ENCODE assay signal across 17 mouse cellular contexts in the genomic region with DNA sequence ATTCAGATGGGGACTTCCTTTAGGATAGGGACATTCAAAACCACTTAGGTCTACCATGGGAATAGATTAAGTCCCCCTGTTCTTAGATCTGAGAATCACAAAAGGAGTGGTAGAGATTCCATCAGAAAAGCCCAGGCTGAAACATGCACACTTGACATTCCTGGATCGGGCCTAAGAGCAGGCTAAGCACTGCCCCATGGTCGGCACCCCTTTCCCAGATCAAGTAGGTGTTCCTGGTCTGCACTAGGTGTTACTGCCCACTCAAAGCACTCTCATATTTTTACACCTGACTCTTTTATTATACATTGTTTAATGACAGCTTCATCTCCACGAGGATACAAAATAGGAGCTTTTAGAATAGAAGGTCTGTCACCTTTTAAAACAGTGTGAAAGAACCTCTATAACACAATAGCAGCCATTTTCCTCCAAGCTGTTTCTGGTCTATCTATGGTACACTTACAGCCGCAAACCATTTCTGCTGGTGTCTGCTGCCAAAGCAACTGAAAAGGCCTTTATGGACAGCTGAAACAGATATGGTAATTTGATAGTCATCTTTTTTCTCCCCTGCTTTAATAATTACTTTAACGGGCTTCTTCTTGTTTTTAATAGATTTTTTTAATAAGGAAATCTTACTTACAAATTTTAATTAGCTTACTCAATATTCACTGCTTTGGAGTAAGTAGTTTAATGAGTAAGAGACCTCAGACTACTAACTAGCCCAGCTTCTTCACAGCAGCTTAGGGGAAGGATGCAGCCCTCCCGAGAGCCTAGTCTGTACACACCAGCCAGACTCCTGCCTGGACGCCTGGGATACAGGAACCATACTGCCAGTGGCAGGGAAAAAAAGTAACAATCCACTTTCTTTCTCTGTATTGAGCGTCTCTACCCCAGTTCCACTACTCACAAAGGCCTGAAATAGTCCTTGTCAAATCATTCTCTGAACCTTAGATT.
DNase-seq lines count a peak whose midpoint lies in the region; ATAC-seq lines count a peak whose summit lies in the region.
"Had no signal": no experiment of that assay in that cellular context is flagged by ENCODE, and none has a peak within 500 bp of the region (broad histone marks: within the 10 kb centered on the region; RNA-seq: fewer than 3 reads in every experiment).

No protein-coding gene starts in this region.

- H3K4me2 ChIP-seq in embryonic facial prominence, embryonic 14.5 days (ENCODE audit: low read depth, low read length), result no peak overlapping the region
- H3K4me2 ChIP-seq in limb, embryonic 12.5 days, result no peak overlapping the region
- H3K4me2 ChIP-seq in forebrain, embryonic 12.5 days, result no peak overlapping the region
- no peak overlapping the region for H3K4me2 ChIP-seq in intestine, embryonic 15.5 days (replicated peaks)
- H3K4me2 ChIP-seq: heart, embryonic 15.5 days; liver, embryonic 13.5 days had no signal

- ATAC-seq in embryonic facial prominence, embryonic 14.5 days (ENCODE audit: low read depth), result 0 out of 2 replicates have a peak, but pooled peaks have one; percentile 44
- ATAC-seq in limb, embryonic 12.5 days (ENCODE audit: insufficient number of reproducible peaks, insufficient read depth, low FRiP score, low TSS enrichment, low read depth), result no peak
- ATAC-seq in forebrain, embryonic 12.5 days (ENCODE audit: low FRiP score), result no peak
- ATAC-seq in intestine, embryonic 15.5 days, result no peak
- ATAC-seq: CD4-positive, CD25-positive, alpha-beta regulatory T cell, adult 4 months had no signal

- H3K4me3 ChIP-seq in embryonic facial prominence, embryonic 14.5 days (ENCODE audit: low read depth, low read length), result no peak overlapping the region
- no peak overlapping the region for H3K4me3 ChIP-seq in embryonic facial prominence, embryonic 10.5 days
- no peak overlapping the region for H3K4me3 ChIP-seq in limb, embryonic 12.5 days (replicated peaks)
- no peak overlapping the region for H3K4me3 ChIP-seq in limb, embryonic 10.5 days
- H3K4me3 ChIP-seq in forebrain, embryonic 12.5 days (replicated peaks), result no peak overlapping the region
- H3K4me3 ChIP-seq in intestine, embryonic 15.5 days (replicated peaks), result no peak overlapping the region
- H3K4me3 ChIP-seq: heart, embryonic 15.5 days; liver, embryonic 13.5 days; myocyte had no signal

- H3K9ac ChIP-seq in embryonic facial prominence, embryonic 14.5 days (ENCODE audit: low read depth, low read length), result no peak overlapping the region
- H3K9ac ChIP-seq in limb, embryonic 12.5 days (replicated peaks), result no peak overlapping the region
- H3K9ac ChIP-seq in forebrain, embryonic 12.5 days, result no peak overlapping the region
- no peak overlapping the region for H3K9ac ChIP-seq in intestine, embryonic 15.5 days
- H3K9ac ChIP-seq: heart, embryonic 15.5 days; liver, embryonic 13.5 days had no signal

- no peaks in the 10 kb centered on the region for H3K36me3 ChIP-seq in embryonic facial prominence, embryonic 14.5 days (ENCODE audit: control insufficient read depth, insufficient read depth, low read length)
- H3K36me3 ChIP-seq in embryonic facial prominence, embryonic 10.5 days (replicated peaks), result peaks cover 15% of the 10 kb centered on the region; the same call in 1 of the 2 replicates
- H3K36me3 ChIP-seq in limb, embryonic 12.5 days, result no peaks in the 10 kb centered on the region
- peaks cover 9% of the 10 kb centered on the region for H3K36me3 ChIP-seq in limb, embryonic 10.5 days
- H3K36me3 ChIP-seq in forebrain, embryonic 12.5 days (replicated peaks), result no peaks in the 10 kb centered on the region
- no peaks in the 10 kb centered on the region for H3K36me3 ChIP-seq in intestine, embryonic 15.5 days
- H3K36me3 ChIP-seq: G1E; heart, embryonic 15.5 days; liver, embryonic 13.5 days had no signal

- WGBS in embryonic facial prominence, embryonic 14.5 days, result 63% methylated on average over 8 of the region's 8 CpGs
- WGBS in embryonic facial prominence, embryonic 10.5 days, result 76% methylated on average over 8 of the region's 8 CpGs
- 63% methylated on average over 8 of the region's 8 CpGs for WGBS in limb, embryonic 12.5 days
- 85% methylated on average over 8 of the region's 8 CpGs for WGBS in limb, embryonic 10.5 days
- 34% methylated on average over 8 of the region's 8 CpGs for WGBS in forebrain, embryonic 12.5 days
- WGBS in intestine, embryonic 15.5 days, result 78% methylated on average over 8 of the region's 8 CpGs

- no peaks in the 10 kb centered on the region for H3K27me3 ChIP-seq in embryonic facial prominence, embryonic 14.5 days (replicated peaks; ENCODE audit: control insufficient read depth, insufficient read depth, low read length)
- H3K27me3 ChIP-seq in embryonic facial prominence, embryonic 10.5 days (replicated peaks; ENCODE audit: low read depth, poor library complexity, severe bottlenecking), result no peaks in the 10 kb centered on the region
- H3K27me3 ChIP-seq in limb, embryonic 12.5 days, result no peaks in the 10 kb centered on the region
- H3K27me3 ChIP-seq in limb, embryonic 10.5 days (ENCODE audit: low read depth, poor library complexity, severe bottlenecking), result no peaks in the 10 kb centered on the region
- 0 out of 2 replicates have a peak, but pooled peaks cover 3% of the 10 kb centered on the region for H3K27me3 ChIP-seq in forebrain, embryonic 12.5 days
- H3K27me3 ChIP-seq in intestine, embryonic 15.5 days (replicated peaks), result no peaks in the 10 kb centered on the region
- H3K27me3 ChIP-seq: heart, embryonic 15.5 days; liver, embryonic 13.5 days had no signal

- H3K9me3 ChIP-seq in embryonic facial prominence, embryonic 14.5 days (ENCODE audit: control insufficient read depth, low read length), result no peaks in the 10 kb centered on the region
- H3K9me3 ChIP-seq in embryonic facial prominence, embryonic 10.5 days, result no peaks in the 10 kb centered on the region
- H3K9me3 ChIP-seq in limb, embryonic 12.5 days, result no peaks in the 10 kb centered on the region
- no peaks in the 10 kb centered on the region for H3K9me3 ChIP-seq in limb, embryonic 10.5 days (replicated peaks)
- no peaks in the 10 kb centered on the region for H3K9me3 ChIP-seq in forebrain, embryonic 12.5 days
- no peaks in the 10 kb centered on the region for H3K9me3 ChIP-seq in intestine, embryonic 15.5 days
- H3K9me3 ChIP-seq: G1E; heart, embryonic 15.5 days; liver, embryonic 13.5 days had no signal

- H3K27ac ChIP-seq in embryonic facial prominence, embryonic 14.5 days (replicated peaks; ENCODE audit: low read depth, low read length), result no peak overlapping the region
- H3K27ac ChIP-seq in embryonic facial prominence, embryonic 10.5 days (replicated peaks), result no peak overlapping the region
- 0 out of 2 replicates have a peak overlapping the region, but pooled peaks have one; percentile 2 for H3K27ac ChIP-seq in limb, embryonic 12.5 days
- no peak overlapping the region for H3K27ac ChIP-seq in limb, embryonic 10.5 days
- H3K27ac ChIP-seq in forebrain, embryonic 12.5 days, result peak overlapping the region; percentile 63
- no peak overlapping the region for H3K27ac ChIP-seq in intestine, embryonic 15.5 days
- H3K27ac ChIP-seq: heart, embryonic 15.5 days; liver, embryonic 13.5 days had no signal

- DNase-seq in embryonic facial prominence, embryonic 14.5 days (ENCODE audit: low spot score), result no peak
- no peak for DNase-seq in embryonic facial prominence, embryonic 10.5 days (ENCODE audit: low spot score)
- no peak for DNase-seq in limb, embryonic 10.5 days (ENCODE audit: low spot score)
- peak; percentile 4 for DNase-seq in lung, postnatal 14 days
- DNase-seq in adrenal gland, postnatal 25 days, result no peak
- DNase-seq: adrenal gland, adult 2 months; kidney, adult 2 months; kidney, postnatal 14 days; liver, embryonic 13.5 days; thymus, adult 18-20 months had no signal

- peaks cover 7% of the 10 kb centered on the region; the same call in 1 of the 2 replicates for H3K4me1 ChIP-seq in embryonic facial prominence, embryonic 14.5 days (ENCODE audit: control insufficient read depth, insufficient read depth, low read length)
- H3K4me1 ChIP-seq in embryonic facial prominence, embryonic 10.5 days, result peaks cover 8% of the 10 kb centered on the region; the same call in 1 of the 2 replicates
- peaks cover 8% of the 10 kb centered on the region; the same call in 1 of the 2 replicates for H3K4me1 ChIP-seq in limb, embryonic 12.5 days (replicated peaks)
- H3K4me1 ChIP-seq in limb, embryonic 10.5 days, result peaks cover 10% of the 10 kb centered on the region; the same call in 1 of the 2 replicates
- peaks cover 25% of the 10 kb centered on the region for H3K4me1 ChIP-seq in forebrain, embryonic 12.5 days
- H3K4me1 ChIP-seq in intestine, embryonic 15.5 days (replicated peaks), result no peaks in the 10 kb centered on the region
- H3K4me1 ChIP-seq: liver, embryonic 13.5 days had no signal

Comparison
In these comparisons a context has a peak if more than half of its experiments do, and no peak if none do; other contexts are left out.
1. H3K27ac ChIP-seq: peak in limb, embryonic 12.5 days (single experiment) and forebrain, embryonic 12.5 days (single experiment); none in embryonic facial prominence, embryonic 14.5 days (single experiment), embryonic facial prominence, embryonic 10.5 days (single experiment), limb, embryonic 10.5 days (single experiment) and intestine, embryonic 15.5 days (single experiment).